Mouse (Mus musculus): Measurements from ENCODE around the gene Gm28539. TPM values are rescaled to one million over a fixed set of nuclear protein-coding genes. Genes with fewer than 3 reads are reported as not detected.

The Gm28539 gene
- not detected in 2 replicates for polyA plus RNA-seq (2016; fragmentation: Nextera tagmentation; extraction: Ambion mirVana)

DNA sequence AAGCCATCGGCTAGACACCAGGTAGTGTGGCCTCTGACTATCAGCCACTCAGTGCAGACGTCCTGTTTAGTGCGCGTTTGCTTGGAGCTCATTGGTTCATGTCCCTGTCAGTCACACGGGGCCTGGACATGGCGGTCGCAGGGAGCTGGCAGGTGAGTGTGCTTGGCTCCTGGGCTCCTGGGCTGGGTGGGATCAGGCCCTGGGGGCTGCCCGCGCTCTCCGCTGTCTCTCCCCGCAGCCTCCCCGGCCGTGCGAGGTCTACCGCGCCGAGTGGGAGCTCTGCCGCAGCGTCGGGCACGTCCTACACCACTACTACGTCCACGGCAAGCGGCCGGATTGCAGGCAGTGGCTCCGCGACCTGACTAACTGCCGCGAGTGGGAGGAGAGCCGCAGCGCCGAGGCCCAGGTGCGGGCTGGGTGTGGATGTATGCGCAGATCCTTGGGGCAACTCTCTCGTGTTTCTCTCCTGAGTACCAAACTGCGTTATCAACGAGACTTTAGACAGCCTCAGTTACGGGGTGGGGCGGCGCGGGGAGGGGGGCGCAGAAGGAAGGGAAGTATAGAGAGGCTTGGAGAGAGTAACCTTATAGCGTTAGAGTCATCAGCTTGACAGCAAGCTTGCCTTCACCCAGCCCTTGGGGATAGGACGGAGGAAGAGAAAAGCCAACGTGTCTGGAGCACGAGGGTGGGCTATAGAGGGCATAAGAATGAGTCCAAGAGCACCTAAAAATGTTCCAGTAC lies at the start of gene Gm28539, which contains the start of gene 2510002D24Rik:
TSS of gene Gm28539 (plus strand) at position 117 of the 741 bp plus-strand sequence.
TSS of gene 2510002D24Rik (plus strand) at position 111 of the 741 bp plus-strand sequence.
- Histone ChIP-seq H3K9me3 (no peaks in the 10 kb centered on the region), H3K27me3 (no peaks in the 10 kb centered on the region), H3K4me2 (replicated peaks) (peak within 1 kb of the TSS; percentile 64), H3K4me3 (peak within 1 kb of the TSS; percentile 88), H3K27ac (replicated peaks) (peak within 1 kb of the TSS; percentile 20; the same call in 1 of the 2 replicates), H3K9ac (replicated peaks) (peak within 1 kb of the TSS; percentile 82), H3K36me3 (peaks cover 33% of the 10 kb centered on the region), H3K4me1 (peaks cover 8% of the 10 kb centered on the region; the same call in 1 of the 2 replicates)
- peak; percentile 98 for ATAC-seq (ENCODE audit: low FRiP score, low read depth)
- under 1% methylated on average over 46 of the region's 46 CpGs for WGBS

DNA sequence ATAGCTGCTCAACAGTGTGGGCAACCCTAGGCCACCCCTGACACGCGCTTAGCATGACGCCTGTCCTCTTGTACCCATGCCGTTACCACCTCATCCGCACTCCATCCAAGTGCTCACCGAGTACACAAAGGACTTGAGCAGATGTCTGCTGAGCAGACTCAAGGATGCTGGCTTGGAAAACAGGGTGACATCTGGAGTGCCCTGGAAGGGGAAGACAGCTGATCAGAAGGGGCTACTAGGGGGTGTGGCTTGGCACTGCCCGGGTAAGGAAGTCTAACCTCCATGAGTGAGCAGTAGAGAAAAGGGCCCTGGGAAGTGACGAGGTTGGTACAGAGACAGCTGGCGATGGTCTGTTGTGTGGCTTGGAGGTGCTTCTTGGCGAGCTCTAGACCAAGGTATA lies 49.7 kb upstream of the Gm28539 start:
- Histone ChIP-seq H3K4me1 (no peaks in the 10 kb centered on the region), H3K27me3 (no peaks in the 10 kb centered on the region), H3K27ac (replicated peaks) (no peak overlapping the region), H3K36me3 (peaks cover 64% of the 10 kb centered on the region), H3K4me2 (replicated peaks) (no peak overlapping the region), H3K9me3 (no peaks in the 10 kb centered on the region), H3K9ac (replicated peaks) (no peak overlapping the region), H3K4me3 (no peak overlapping the region)
- ATAC-seq (ENCODE audit: low FRiP score, low read depth), result no peak
- 92% methylated on average over 10 of the region's 10 CpGs for WGBS

DNA sequence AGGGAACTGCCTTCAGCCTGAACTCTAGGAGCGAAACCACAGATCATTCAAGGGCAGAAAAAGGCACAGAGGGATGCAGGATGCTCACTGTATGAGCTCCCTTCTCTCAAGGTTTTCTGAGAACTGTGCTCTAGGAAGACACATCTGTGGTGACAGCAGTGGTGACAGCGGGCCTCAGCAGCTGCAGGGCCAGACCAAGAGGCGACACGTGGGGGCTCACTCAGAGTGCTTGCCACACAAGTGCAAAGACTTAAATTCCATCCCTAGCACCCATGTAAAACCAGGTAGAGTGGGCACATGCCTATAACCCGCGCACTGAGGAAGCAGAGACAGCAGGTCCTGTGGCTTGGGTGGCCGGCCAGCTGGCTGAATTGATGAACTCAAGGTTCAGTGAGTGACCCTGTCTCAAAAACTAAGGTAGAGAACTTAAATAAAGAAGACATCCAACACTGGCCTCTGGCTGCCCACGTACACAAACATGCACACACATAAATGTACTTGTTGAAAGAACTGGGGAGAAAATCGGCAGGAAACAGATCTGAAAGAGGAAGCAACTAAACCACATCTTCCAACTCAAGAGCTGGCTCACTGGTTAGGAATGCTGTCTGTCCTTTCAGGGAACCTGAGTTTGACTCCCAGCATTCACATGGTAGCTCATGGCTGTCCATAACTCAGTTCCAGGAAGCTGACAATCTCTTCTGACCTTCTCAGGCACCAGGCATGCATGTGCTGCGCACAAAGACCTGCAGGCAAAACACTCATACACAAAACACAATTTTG lies 47.6 kb upstream of the Gm28539 start:
- Histone ChIP-seq H3K4me1 (no peaks in the 10 kb centered on the region), H3K4me3 (no peak overlapping the region), H3K27me3 (no peaks in the 10 kb centered on the region), H3K36me3 (peaks cover 68% of the 10 kb centered on the region), H3K4me2 (replicated peaks) (no peak overlapping the region), H3K9me3 (no peaks in the 10 kb centered on the region), H3K9ac (replicated peaks) (no peak overlapping the region), H3K27ac (replicated peaks) (no peak overlapping the region)
- ATAC-seq (ENCODE audit: low FRiP score, low read depth), result no peak
- WGBS, result 92% methylated on average over 10 of the region's 10 CpGs

DNA sequence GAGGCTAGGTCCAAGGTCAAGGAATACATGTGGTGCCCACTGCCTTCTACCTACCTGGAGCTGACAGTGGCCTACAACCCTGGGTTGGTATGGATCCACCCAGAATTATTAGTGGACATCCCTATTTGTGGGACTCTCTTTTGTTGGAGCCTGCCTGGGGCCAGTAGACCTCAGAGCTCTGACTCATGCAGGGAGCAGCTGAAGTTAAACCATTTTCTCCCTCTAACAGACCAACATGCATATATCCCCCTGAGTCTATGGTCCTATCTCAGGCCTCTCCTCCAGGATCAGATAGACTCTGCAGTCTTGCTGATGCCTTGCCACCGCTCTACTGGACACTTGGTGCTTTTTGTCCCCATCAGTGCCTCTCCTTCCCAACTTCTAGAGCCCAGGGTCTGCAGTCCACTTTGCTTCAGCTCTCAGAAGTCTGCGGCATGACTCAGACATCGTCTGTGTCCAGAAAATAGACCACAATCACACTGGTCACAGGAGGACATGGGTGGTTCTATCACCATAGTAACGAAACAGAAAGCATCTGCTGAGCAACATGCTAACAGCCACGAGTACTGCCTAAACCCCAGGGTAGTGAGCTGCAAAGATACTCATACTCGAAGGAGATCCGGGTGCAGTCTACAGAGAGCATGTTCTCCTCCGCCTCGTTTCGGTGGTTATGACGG lies 41.0 kb upstream of the Gm28539 start:
- WGBS, result 91% methylated on average over 11 of the region's 11 CpGs
- no peak overlapping the region for H3K9ac ChIP-seq (replicated peaks)
- no peak overlapping the region for H3K4me3 ChIP-seq
- H3K27ac ChIP-seq (replicated peaks), result no peak overlapping the region
- H3K36me3 ChIP-seq, result peaks cover 76% of the 10 kb centered on the region
- H3K9me3 ChIP-seq, result no peaks in the 10 kb centered on the region
- H3K27me3 ChIP-seq, result no peaks in the 10 kb centered on the region
- H3K4me1 ChIP-seq, result no peaks in the 10 kb centered on the region
- no peak for ATAC-seq (ENCODE audit: low FRiP score, low read depth)
- H3K4me2 ChIP-seq (replicated peaks), result no peak overlapping the region

DNA sequence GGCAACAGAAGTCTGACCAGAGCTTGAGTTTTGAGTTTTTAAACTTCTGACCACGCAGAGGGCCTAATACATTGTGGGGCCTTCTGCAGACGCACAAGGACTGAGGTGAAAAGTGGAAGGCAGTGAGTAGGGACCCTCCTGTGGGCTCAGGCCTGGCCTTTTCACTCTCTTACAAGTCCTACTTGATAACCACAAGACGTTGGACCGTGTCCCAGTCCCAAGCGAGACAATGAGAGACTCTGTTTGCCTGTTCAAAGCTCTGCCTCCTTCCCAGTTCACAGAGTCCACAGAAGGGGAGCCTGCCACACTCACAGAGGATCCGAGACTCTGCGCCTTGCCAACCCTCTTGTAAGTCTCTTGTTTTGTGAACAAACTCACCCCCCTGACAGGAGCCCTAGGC lies 39.7 kb upstream of the Gm28539 start:
- 94% methylated on average over 7 of the region's 7 CpGs for WGBS
- Histone ChIP-seq H3K9me3 (no peaks in the 10 kb centered on the region), H3K27ac (replicated peaks) (no peak overlapping the region), H3K4me3 (no peak overlapping the region), H3K4me2 (replicated peaks) (no peak overlapping the region), H3K9ac (replicated peaks) (no peak overlapping the region), H3K4me1 (no peaks in the 10 kb centered on the region), H3K27me3 (no peaks in the 10 kb centered on the region), H3K36me3 (peaks cover 83% of the 10 kb centered on the region)
- no peak for ATAC-seq (ENCODE audit: low FRiP score, low read depth)

DNA sequence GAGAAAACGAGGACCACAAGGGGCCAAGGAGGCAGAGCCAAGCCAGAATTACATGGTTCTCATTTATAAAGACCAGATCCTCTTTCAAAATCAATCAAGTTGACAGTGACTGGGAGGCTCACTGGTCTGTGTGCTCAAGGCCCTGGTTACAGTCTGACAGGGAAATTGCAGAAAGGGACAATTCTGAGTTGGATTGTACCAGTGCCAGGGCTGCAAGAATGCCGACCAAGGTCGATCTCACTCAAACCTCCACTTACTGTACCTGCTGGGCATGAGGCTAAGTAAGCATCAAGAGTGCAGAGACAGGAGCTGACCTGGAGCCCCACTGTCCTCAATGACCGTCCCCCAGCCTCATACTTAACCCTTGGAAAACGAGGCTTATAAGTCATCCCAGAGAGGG lies 38.2 kb upstream of the Gm28539 start:
- Histone ChIP-seq H3K4me2 (replicated peaks) (no peak overlapping the region), H3K4me3 (no peak overlapping the region), H3K9ac (replicated peaks) (no peak overlapping the region), H3K27ac (replicated peaks) (no peak overlapping the region), H3K4me1 (no peaks in the 10 kb centered on the region), H3K36me3 (peaks cover 72% of the 10 kb centered on the region), H3K9me3 (no peaks in the 10 kb centered on the region), H3K27me3 (no peaks in the 10 kb centered on the region)
- ATAC-seq (ENCODE audit: low FRiP score, low read depth), result no peak
- 89% methylated on average over 5 of the region's 5 CpGs for WGBS

DNA sequence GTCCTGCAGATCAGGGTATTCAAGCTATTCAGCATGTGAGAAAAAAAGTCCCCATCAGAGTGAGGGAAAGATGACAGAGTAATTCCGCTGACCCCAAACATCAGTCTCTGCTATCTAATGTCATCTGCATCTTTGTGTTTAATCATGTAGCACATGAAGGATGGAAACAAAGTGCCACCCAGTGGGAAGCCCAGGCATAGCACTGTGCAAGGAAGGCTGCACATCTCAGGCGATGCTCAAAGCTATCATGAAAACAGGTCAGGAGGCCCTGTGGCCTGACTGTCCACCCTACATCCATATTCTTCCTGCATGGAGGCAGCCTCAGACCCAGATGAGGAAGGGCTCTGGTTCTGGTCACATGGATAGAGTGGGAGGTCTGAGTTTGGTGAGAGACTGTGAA lies 37.5 kb upstream of the Gm28539 start:
- ATAC-seq (ENCODE audit: low FRiP score, low read depth), result peak; percentile 47; the same call in 1 of the 2 replicates
- H3K9ac ChIP-seq (replicated peaks), result no peak overlapping the region
- 84% methylated on average over 2 of the region's 2 CpGs for WGBS
- H3K36me3 ChIP-seq, result peaks cover 65% of the 10 kb centered on the region
- H3K4me2 ChIP-seq (replicated peaks), result no peak overlapping the region
- no peak overlapping the region for H3K27ac ChIP-seq (replicated peaks)
- H3K4me3 ChIP-seq, result no peak overlapping the region
- H3K9me3 ChIP-seq, result no peaks in the 10 kb centered on the region
- H3K4me1 ChIP-seq, result no peaks in the 10 kb centered on the region
- no peaks in the 10 kb centered on the region for H3K27me3 ChIP-seq

DNA sequence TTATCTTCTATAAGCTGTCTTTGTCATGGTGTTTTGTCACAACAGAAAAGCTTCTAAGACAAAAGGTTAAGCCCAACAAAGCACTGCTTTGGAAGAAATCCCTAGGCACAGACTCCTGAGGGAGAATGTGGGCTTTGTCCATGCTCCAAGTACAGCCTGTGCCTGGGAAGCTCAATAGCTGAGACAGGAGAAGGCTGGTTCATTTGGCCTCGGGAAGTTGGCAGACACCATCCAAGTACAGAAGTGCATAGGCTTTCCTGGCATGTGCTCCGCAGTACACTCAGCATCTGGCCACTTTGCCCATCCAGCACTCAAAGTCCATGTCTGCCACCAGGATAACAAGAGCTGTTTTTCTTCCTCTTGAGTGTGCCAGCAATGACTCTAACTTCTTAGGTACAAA lies 30.6 kb upstream of the Gm28539 start:
- no peak overlapping the region for H3K4me2 ChIP-seq (replicated peaks)
- H3K4me1 ChIP-seq, result peaks cover 5% of the 10 kb centered on the region; the same call in 1 of the 2 replicates
- 86% methylated on average over 2 of the region's 2 CpGs for WGBS
- H3K27me3 ChIP-seq, result no peaks in the 10 kb centered on the region
- peaks cover 54% of the 10 kb centered on the region for H3K36me3 ChIP-seq
- H3K27ac ChIP-seq (replicated peaks), result no peak overlapping the region
- no peaks in the 10 kb centered on the region for H3K9me3 ChIP-seq
- no peak overlapping the region for H3K9ac ChIP-seq (replicated peaks)
- H3K4me3 ChIP-seq, result no peak overlapping the region
- no peak for ATAC-seq (ENCODE audit: low FRiP score, low read depth)

DNA sequence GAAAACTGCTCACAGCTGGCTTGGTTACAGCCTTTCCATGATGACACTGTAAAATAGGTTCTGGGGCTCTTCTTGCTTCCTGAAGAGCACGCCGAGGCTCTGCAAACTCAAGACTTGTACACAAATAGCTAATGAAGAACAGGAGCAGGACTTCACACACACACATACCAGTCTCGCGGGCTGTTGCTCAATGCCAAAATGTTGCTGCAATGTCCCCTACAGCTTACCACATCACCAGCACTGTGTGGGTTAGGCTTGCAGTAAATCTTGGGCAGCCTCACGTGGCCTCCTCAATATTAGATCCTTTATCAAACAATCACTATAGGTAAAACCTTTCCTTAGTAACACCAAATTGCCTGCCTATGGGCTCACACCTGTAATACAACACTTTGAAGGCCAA lies 27.4 kb upstream of the Gm28539 start:
- no peak for ATAC-seq (ENCODE audit: low FRiP score, low read depth)
- WGBS, result 93% methylated on average over 5 of the region's 5 CpGs

DNA sequence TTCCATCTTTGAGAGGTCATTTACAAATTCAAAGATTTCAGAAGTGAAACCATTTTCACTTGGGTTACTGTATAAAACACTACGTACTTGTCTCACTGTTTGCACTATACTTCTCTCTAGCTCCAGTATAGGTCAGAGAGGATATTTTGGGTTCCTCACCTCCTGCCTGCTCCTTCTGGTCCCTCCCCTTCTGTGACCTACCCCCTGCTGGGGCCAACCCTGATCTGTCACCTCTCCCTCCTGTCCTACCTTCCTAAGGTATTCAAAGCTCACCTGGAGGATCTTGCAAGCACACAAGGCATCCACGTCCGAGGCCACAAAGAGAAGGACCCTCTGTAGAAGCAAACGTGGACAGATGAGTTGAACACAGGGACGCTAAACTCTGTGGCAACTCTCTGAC lies 25.4 kb upstream of the Gm28539 start:
- WGBS, result 4% methylated on average over 5 of the region's 5 CpGs
- peak; percentile 7 for ATAC-seq (ENCODE audit: low FRiP score, low read depth)
- Histone ChIP-seq H3K9ac (replicated peaks) (peak overlapping the region; percentile 63), H3K36me3 (peaks cover 46% of the 10 kb centered on the region), H3K27ac (replicated peaks) (no peak overlapping the region), H3K4me3 (peak overlapping the region; percentile 84), H3K4me1 (peaks cover 24% of the 10 kb centered on the region), H3K4me2 (replicated peaks) (peak overlapping the region; percentile 84), H3K9me3 (no peaks in the 10 kb centered on the region), H3K27me3 (no peaks in the 10 kb centered on the region)

More for the DNA sequence above, 27.4 kb upstream of the Gm28539 start:
- Histone ChIP-seq H3K4me1 (peaks cover 23% of the 10 kb centered on the region), H3K36me3 (peaks cover 42% of the 10 kb centered on the region), H3K4me2 (replicated peaks) (no peak overlapping the region), H3K4me3 (no peak overlapping the region), H3K9ac (replicated peaks) (no peak overlapping the region), H3K9me3 (no peaks in the 10 kb centered on the region), H3K27me3 (no peaks in the 10 kb centered on the region), H3K27ac (replicated peaks) (no peak overlapping the region)

DNA sequence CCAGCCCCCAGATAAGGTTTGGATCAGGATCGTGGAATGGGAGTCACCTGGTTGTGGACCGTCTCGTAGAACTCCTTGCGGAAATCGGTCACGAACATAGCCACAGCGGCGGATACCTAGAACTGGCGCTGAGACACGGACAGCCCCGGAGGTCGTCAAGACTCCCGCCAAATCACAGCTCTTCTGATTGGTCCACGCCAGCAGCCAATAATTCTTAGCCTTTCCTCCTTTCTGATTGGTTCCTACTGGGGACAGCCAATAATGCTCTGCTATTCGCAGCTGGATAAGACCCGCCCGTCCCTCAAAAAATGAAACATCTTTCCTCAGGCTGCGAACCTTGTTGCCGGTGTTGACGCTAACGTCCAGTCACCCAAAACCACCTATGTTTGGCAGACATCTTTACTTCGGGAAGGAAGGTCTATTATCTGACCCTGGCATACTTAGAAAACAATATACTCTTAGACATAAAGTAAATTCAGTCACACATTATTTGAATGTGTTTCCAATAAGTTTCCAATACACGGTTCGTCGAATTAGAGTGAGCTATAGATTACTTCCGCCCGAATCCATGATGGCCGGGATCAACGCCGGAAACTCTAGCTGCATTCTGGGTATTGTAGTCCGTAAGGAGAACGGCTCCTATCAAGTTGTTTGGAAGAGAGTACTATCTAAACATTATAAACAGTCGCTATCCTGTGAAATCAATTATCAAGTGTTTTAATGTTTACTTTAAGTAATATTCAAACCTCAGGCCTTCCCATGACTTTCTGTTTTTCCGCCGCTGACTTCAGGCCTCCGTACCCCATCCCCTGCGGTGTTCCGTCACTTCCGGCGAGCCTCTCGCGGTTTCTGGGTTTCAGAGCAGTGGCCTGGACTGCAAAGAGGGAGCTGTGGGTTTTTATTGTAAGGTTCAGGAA lies 24.7 kb upstream of the Gm28539 start, which contains the start of the genes Ufd1 and Cdc45:
TSS of gene Ufd1 (plus strand) at position 312 of the 917 bp plus-strand sequence.
TSS of gene Cdc45 (minus strand) at position 520 of the 917 bp plus-strand sequence.
- H3K27me3 ChIP-seq, result no peaks in the 10 kb centered on the region
- peak within 1 kb of the TSS; percentile 61 for H3K27ac ChIP-seq (replicated peaks)
- peaks cover 46% of the 10 kb centered on the region for H3K36me3 ChIP-seq
- peaks cover 24% of the 10 kb centered on the region for H3K4me1 ChIP-seq
- no peaks in the 10 kb centered on the region for H3K9me3 ChIP-seq
- WGBS, result under 1% methylated on average over 42 of the region's 42 CpGs
- peak within 1 kb of the TSS; percentile 84 for H3K4me3 ChIP-seq
- peak within 1 kb of the TSS; percentile 84 for H3K4me2 ChIP-seq (replicated peaks)
- ATAC-seq (ENCODE audit: low FRiP score, low read depth), result peak; percentile 97
- H3K9ac ChIP-seq (replicated peaks), result peak within 1 kb of the TSS; percentile 84

All from midbrain, embryonic 12.5 days (tissue).